Mouse (Mus musculus): Measurements from ENCODE around the gene Glp1r. TPM values are rescaled to one million over a fixed set of nuclear protein-coding genes. Genes with fewer than 3 reads are reported as not detected.

Glp1r gene
- polyA plus RNA-seq, 1 experiment from 2014 or later, result 0.13 TPM

GRCm38 (mm10) chr17:30878626-30879025 lies 23.0 kb upstream of the Glp1r start:
- Histone ChIP-seq H3K27me3 (replicated peaks) (0 out of 2 replicates have a peak, but pooled peaks cover 6% of the 10 kb centered on the region), H3K4me2 (no peak overlapping the region), H3K9ac (no peak overlapping the region), H3K4me1 (replicated peaks) (peaks cover 21% of the 10 kb centered on the region), H3K9me3 (replicated peaks) (no peaks in the 10 kb centered on the region), H3K36me3 (no peaks in the 10 kb centered on the region), H3K27ac (ENCODE audit: poor library complexity, severe bottlenecking) (no peak overlapping the region), H3K4me3 (no peak overlapping the region)
- no peak for ATAC-seq (ENCODE audit: insufficient number of reproducible peaks, low FRiP score)
- WGBS, result 23% methylated on average over 6 of the region's 6 CpGs

- no peak overlapping the region for H3K9ac ChIP-seq
- no peak overlapping the region for H3K4me3 ChIP-seq
- no peak overlapping the region for H3K27ac ChIP-seq (ENCODE audit: poor library complexity, severe bottlenecking)
- no peak for ATAC-seq (ENCODE audit: insufficient number of reproducible peaks, low FRiP score)
- H3K4me2 ChIP-seq, result no peak overlapping the region
- H3K9me3 ChIP-seq (replicated peaks), result peaks cover 6% of the 10 kb centered on the region; the same call in 1 of the 2 replicates
- no peaks in the 10 kb centered on the region for H3K36me3 ChIP-seq
- 82% methylated on average over 3 of the region's 3 CpGs for WGBS
- peaks cover 14% of the 10 kb centered on the region for H3K4me1 ChIP-seq (replicated peaks)
- 0 out of 2 replicates have a peak, but pooled peaks cover 6% of the 10 kb centered on the region for H3K27me3 ChIP-seq (replicated peaks)
These were observed 21.2 kb upstream of the Glp1r start for GRCm38 (mm10) chr17:30880391-30880790.

GRCm38 (mm10) chr17:30881001-30881400 lies 20.6 kb upstream of the Glp1r start:
- Histone ChIP-seq H3K36me3 (no peaks in the 10 kb centered on the region), H3K27me3 (replicated peaks) (0 out of 2 replicates have a peak, but pooled peaks cover 6% of the 10 kb centered on the region), H3K4me3 (no peak overlapping the region), H3K27ac (ENCODE audit: poor library complexity, severe bottlenecking) (no peak overlapping the region), H3K4me1 (replicated peaks) (peaks cover 14% of the 10 kb centered on the region), H3K9me3 (replicated peaks) (peaks cover 6% of the 10 kb centered on the region; the same call in 1 of the 2 replicates), H3K9ac (no peak overlapping the region), H3K4me2 (no peak overlapping the region)
- WGBS, result 60% methylated on average over 2 of the region's 2 CpGs
- no peak for ATAC-seq (ENCODE audit: insufficient number of reproducible peaks, low FRiP score)

GRCm38 (mm10) chr17:30882206-30882605 lies 19.4 kb upstream of the Glp1r start:
- H3K4me2 ChIP-seq, result 0 out of 2 replicates have a peak overlapping the region, but pooled peaks have one; percentile 27
- 2% methylated on average over 6 of the region's 6 CpGs for WGBS

GRCm38 (mm10) chr17:30883534-30883933 lies 18.1 kb upstream of the Glp1r start:
- H3K9me3 ChIP-seq (replicated peaks), result peaks cover 6% of the 10 kb centered on the region; the same call in 1 of the 2 replicates
- H3K9ac ChIP-seq, result no peak overlapping the region
- H3K36me3 ChIP-seq, result no peaks in the 10 kb centered on the region
- H3K27ac ChIP-seq (ENCODE audit: poor library complexity, severe bottlenecking), result no peak overlapping the region
- H3K4me3 ChIP-seq, result no peak overlapping the region
- WGBS, result 67% methylated on average over 8 of the region's 8 CpGs
- ATAC-seq (ENCODE audit: insufficient number of reproducible peaks, low FRiP score), result no peak
- H3K4me2 ChIP-seq, result no peak overlapping the region
- H3K4me1 ChIP-seq (replicated peaks), result peaks cover 14% of the 10 kb centered on the region
- H3K27me3 ChIP-seq (replicated peaks), result 0 out of 2 replicates have a peak, but pooled peaks cover 6% of the 10 kb centered on the region

More at GRCm38 (mm10) chr17:30882206-30882605, 19.4 kb upstream of the Glp1r start:
- no peak for ATAC-seq (ENCODE audit: insufficient number of reproducible peaks, low FRiP score)
- Histone ChIP-seq H3K4me1 (replicated peaks) (peaks cover 14% of the 10 kb centered on the region), H3K9me3 (replicated peaks) (peaks cover 6% of the 10 kb centered on the region; the same call in 1 of the 2 replicates), H3K27ac (ENCODE audit: poor library complexity, severe bottlenecking) (no peak overlapping the region), H3K9ac (no peak overlapping the region), H3K36me3 (no peaks in the 10 kb centered on the region), H3K4me3 (no peak overlapping the region), H3K27me3 (replicated peaks) (0 out of 2 replicates have a peak, but pooled peaks cover 6% of the 10 kb centered on the region)

GRCm38 (mm10) chr17:30892086-30892485 lies 9.5 kb upstream of the Glp1r start:
- Histone ChIP-seq H3K4me3 (no peak overlapping the region), H3K9ac (no peak overlapping the region), H3K36me3 (no peaks in the 10 kb centered on the region), H3K4me1 (replicated peaks) (no peaks in the 10 kb centered on the region), H3K9me3 (replicated peaks) (no peaks in the 10 kb centered on the region), H3K27ac (ENCODE audit: poor library complexity, severe bottlenecking) (no peak overlapping the region), H3K27me3 (replicated peaks) (peaks cover 10% of the 10 kb centered on the region), H3K4me2 (no peak overlapping the region)
- WGBS, result 28% methylated on average over 1 of the region's 1 CpGs
- no peak for ATAC-seq (ENCODE audit: insufficient number of reproducible peaks, low FRiP score)

GRCm38 (mm10) chr17:30892730-30893129 lies 8.9 kb upstream of the Glp1r start:
- Histone ChIP-seq H3K9me3 (replicated peaks) (no peaks in the 10 kb centered on the region), H3K4me2 (no peak overlapping the region), H3K36me3 (no peaks in the 10 kb centered on the region), H3K27me3 (replicated peaks) (peaks cover 10% of the 10 kb centered on the region), H3K4me3 (no peak overlapping the region), H3K9ac (no peak overlapping the region), H3K4me1 (replicated peaks) (no peaks in the 10 kb centered on the region), H3K27ac (ENCODE audit: poor library complexity, severe bottlenecking) (no peak overlapping the region)
- WGBS, result 25% methylated on average over 2 of the region's 2 CpGs
- no peak for ATAC-seq (ENCODE audit: insufficient number of reproducible peaks, low FRiP score)

- H3K27me3 ChIP-seq (replicated peaks), result peaks cover 29% of the 10 kb centered on the region
- no peak overlapping the region for H3K9ac ChIP-seq
- 14% methylated on average over 2 of the region's 2 CpGs for WGBS
- no peak overlapping the region for H3K4me3 ChIP-seq
- H3K36me3 ChIP-seq, result no peaks in the 10 kb centered on the region
- peaks cover 9% of the 10 kb centered on the region for H3K4me1 ChIP-seq (replicated peaks)
- no peak overlapping the region for H3K4me2 ChIP-seq
- H3K9me3 ChIP-seq (replicated peaks), result no peaks in the 10 kb centered on the region; the same call in 1 of the 2 replicates
- no peak for ATAC-seq (ENCODE audit: insufficient number of reproducible peaks, low FRiP score)
- no peak overlapping the region for H3K27ac ChIP-seq (ENCODE audit: poor library complexity, severe bottlenecking)
These were observed 4.5 kb upstream of the Glp1r start for GRCm38 (mm10) chr17:30897075-30897474.

- Histone ChIP-seq H3K4me2 (no peak overlapping the region), H3K9ac (no peak overlapping the region), H3K9me3 (replicated peaks) (no peaks in the 10 kb centered on the region; the same call in 1 of the 2 replicates), H3K4me3 (no peak overlapping the region), H3K36me3 (no peaks in the 10 kb centered on the region), H3K27me3 (replicated peaks) (peaks cover 84% of the 10 kb centered on the region), H3K27ac (ENCODE audit: poor library complexity, severe bottlenecking) (no peak overlapping the region), H3K4me1 (replicated peaks) (peaks cover 18% of the 10 kb centered on the region)
- ATAC-seq (ENCODE audit: insufficient number of reproducible peaks, low FRiP score), result no peak
- 58% methylated on average over 2 of the region's 2 CpGs for WGBS
These were observed 2.5 kb downstream of the Glp1r start for GRCm38 (mm10) chr17:30904096-30904495.

GRCm38 (mm10) chr17:30907577-30907976 lies 6.0 kb downstream of the Glp1r start:
- Histone ChIP-seq H3K9ac (no peak overlapping the region), H3K27me3 (replicated peaks) (peaks cover 73% of the 10 kb centered on the region), H3K4me3 (no peak overlapping the region), H3K4me1 (replicated peaks) (peaks cover 15% of the 10 kb centered on the region), H3K27ac (ENCODE audit: poor library complexity, severe bottlenecking) (no peak overlapping the region), H3K36me3 (no peaks in the 10 kb centered on the region), H3K9me3 (replicated peaks) (no peaks in the 10 kb centered on the region), H3K4me2 (no peak overlapping the region)
- WGBS, result 29% methylated on average over 4 of the region's 4 CpGs
- ATAC-seq (ENCODE audit: insufficient number of reproducible peaks, low FRiP score), result no peak

- H3K4me3 ChIP-seq, result no peak overlapping the region
- no peak overlapping the region for H3K4me2 ChIP-seq
- 69% methylated on average over 27 of the region's 27 CpGs for WGBS
- H3K4me1 ChIP-seq (replicated peaks), result peaks cover 15% of the 10 kb centered on the region
- peaks cover 38% of the 10 kb centered on the region for H3K27me3 ChIP-seq (replicated peaks)
- H3K27ac ChIP-seq (ENCODE audit: poor library complexity, severe bottlenecking), result no peak overlapping the region
- ATAC-seq (ENCODE audit: insufficient number of reproducible peaks, low FRiP score), result no peak
- H3K9ac ChIP-seq, result no peak overlapping the region
- H3K36me3 ChIP-seq, result no peaks in the 10 kb centered on the region
- no peaks in the 10 kb centered on the region for H3K9me3 ChIP-seq (replicated peaks)
These were observed 9.5 kb downstream of the Glp1r start for GRCm38 (mm10) chr17:30910866-30911731.

All from heart, embryonic 12.5 days (tissue).